Mouse (Mus musculus): ENCODE results near the gene Mast4. TPM values are rescaled to one million over a fixed set of nuclear protein-coding genes. Genes with fewer than 3 reads are reported as not detected.

Mast4 gene
- polyA plus RNA-seq, 1 experiment from 2014 or later: 14.6 TPM

DNA sequence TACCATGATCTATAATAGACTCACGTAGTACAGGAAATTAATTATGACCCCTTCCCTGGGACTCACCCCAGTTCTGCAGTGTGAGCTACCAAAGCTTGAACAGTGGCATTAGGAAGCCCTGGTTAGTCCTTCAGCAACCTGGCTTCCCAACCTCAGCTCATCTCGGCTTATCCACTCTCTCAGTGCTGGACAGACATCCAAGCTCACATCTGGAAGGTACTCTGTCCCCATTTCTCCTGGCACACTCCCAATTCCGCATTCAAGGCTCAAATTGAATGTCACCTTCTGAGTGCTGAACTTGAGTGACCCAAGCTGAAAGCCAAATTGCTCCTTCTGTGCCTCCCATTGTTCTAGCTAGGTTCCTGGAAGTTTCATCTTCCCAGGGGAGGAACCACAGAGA lies 76.2 kb downstream of the Mast4 start:
- 78% methylated on average over 3 of the region's 3 CpGs for WGBS

DNA sequence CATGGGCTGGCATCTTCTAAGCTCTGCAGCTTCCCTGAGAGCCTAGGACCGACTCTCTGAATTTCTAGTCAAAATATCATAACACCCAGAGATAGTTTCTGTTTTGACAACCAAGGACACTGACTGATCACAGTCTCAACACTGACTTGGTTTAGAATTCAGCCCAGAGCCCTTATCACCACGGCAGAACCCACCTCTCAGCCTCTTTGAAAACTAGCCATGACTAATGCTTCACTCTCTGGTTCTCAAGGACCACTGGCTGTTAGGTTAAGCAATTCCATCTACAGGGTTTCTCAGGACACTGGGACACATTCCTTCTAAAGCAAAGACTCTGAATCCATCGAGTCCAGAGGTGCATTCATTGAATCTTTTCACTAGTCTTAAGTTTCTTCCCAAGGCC lies 79.4 kb downstream of the Mast4 start:
- ATAC-seq (replicated peaks): no peak
- 89% methylated on average over 3 of the region's 3 CpGs for WGBS
- no peaks in the 10 kb centered on the region for H3K36me3 ChIP-seq
- no peaks in the 10 kb centered on the region for H3K4me1 ChIP-seq
- H3K4me2 ChIP-seq (replicated peaks): no peak overlapping the region
- no peak overlapping the region for H3K9ac ChIP-seq (replicated peaks)
- no peaks in the 10 kb centered on the region for H3K9me3 ChIP-seq
- H3K4me3 ChIP-seq: no peak overlapping the region
- H3K27me3 ChIP-seq: no peaks in the 10 kb centered on the region
- no peak overlapping the region for H3K27ac ChIP-seq (replicated peaks)

More for the DNA sequence above, 76.2 kb downstream of the Mast4 start:
- H3K4me1 ChIP-seq: no peaks in the 10 kb centered on the region
- no peaks in the 10 kb centered on the region for H3K36me3 ChIP-seq
- H3K4me2 ChIP-seq (replicated peaks): no peak overlapping the region
- H3K27me3 ChIP-seq: no peaks in the 10 kb centered on the region
- H3K9me3 ChIP-seq: no peaks in the 10 kb centered on the region
- no peak overlapping the region for H3K9ac ChIP-seq (replicated peaks)
- H3K27ac ChIP-seq (replicated peaks): no peak overlapping the region
- no peak for ATAC-seq (replicated peaks)
- H3K4me3 ChIP-seq: no peak overlapping the region

DNA sequence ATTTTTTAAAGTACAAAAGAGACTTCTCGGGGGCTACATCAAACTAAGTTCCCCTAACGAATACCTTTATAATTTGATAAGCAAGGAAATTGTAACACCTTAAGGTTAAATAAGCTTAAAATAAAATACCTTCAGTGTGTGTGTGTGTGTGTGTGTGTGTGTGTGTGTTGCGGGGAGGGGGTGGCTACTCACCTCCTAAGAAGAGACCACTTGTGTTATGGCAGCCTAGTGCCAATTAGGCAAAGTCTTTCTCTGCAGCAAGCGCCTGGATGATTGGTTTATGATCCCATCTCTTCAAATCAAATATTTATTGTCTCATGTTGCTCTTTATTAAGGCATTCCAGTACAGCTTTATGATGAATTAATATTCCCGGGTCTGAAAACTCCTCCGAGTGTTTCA lies 81.2 kb downstream of the Mast4 start:
- no peak overlapping the region for H3K4me2 ChIP-seq (replicated peaks)
- no peaks in the 10 kb centered on the region for H3K36me3 ChIP-seq
- 87% methylated on average over 6 of the region's 6 CpGs for WGBS
- no peak overlapping the region for H3K27ac ChIP-seq (replicated peaks)
- no peaks in the 10 kb centered on the region for H3K9me3 ChIP-seq
- H3K4me1 ChIP-seq: peaks cover 8% of the 10 kb centered on the region
- H3K27me3 ChIP-seq: no peaks in the 10 kb centered on the region
- no peak for ATAC-seq (replicated peaks)
- no peak overlapping the region for H3K4me3 ChIP-seq
- no peak overlapping the region for H3K9ac ChIP-seq (replicated peaks)

DNA sequence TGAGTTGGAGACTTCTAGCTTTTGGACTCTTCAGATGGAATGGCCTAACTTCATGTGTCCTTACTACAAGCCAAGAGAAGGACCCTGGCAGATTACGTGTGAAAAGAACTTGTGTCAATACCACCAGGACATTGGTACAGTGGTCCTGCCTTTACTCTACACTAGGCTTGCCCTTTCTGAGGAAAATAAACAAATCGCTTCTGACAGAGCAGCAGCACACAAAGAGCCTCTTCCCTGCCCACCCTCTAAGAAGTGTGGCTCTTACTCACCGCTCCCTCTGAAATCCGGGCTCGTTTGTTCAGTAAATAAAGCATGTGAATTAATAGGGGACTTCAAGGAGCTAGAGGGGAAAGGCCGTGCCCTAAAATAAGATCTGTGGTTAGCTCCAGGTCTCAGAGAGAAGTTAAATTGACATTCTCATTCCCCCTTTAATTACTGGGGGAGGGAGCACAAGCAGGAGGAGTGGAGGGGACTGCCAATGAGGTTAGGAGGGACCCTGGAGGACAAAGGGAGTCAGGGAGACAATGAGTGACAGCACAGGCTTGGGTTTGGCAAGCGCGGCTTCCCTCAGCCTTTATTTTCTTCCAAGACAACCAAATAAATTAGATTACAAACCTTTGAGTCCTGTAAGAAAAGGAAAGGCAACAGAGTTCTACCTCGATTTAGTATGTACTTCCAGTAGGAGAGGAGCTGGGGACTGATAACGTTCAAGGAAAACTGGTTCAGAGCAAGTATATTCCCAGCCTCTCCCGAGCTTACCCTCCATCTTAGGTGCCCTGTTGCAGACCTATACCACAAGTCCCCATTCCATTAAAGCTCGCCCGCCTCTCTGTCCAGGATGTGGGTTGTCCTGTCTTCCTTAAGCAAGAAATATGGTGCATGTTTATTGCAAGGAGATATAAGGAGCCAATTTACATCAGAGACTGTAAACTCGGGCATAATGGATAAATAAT lies 85.9 kb downstream of the Mast4 start:
- 13% methylated on average over 14 of the region's 14 CpGs for WGBS
- no peaks in the 10 kb centered on the region for H3K27me3 ChIP-seq
- H3K4me1 ChIP-seq: peaks cover 10% of the 10 kb centered on the region
- H3K9ac ChIP-seq (replicated peaks): no peak overlapping the region
- no peaks in the 10 kb centered on the region for H3K36me3 ChIP-seq
- peak; percentile 89 for ATAC-seq (replicated peaks)
- no peak overlapping the region for H3K4me3 ChIP-seq
- no peak overlapping the region for H3K27ac ChIP-seq (replicated peaks)
- H3K9me3 ChIP-seq: no peaks in the 10 kb centered on the region
- no peak overlapping the region for H3K4me2 ChIP-seq (replicated peaks)

DNA sequence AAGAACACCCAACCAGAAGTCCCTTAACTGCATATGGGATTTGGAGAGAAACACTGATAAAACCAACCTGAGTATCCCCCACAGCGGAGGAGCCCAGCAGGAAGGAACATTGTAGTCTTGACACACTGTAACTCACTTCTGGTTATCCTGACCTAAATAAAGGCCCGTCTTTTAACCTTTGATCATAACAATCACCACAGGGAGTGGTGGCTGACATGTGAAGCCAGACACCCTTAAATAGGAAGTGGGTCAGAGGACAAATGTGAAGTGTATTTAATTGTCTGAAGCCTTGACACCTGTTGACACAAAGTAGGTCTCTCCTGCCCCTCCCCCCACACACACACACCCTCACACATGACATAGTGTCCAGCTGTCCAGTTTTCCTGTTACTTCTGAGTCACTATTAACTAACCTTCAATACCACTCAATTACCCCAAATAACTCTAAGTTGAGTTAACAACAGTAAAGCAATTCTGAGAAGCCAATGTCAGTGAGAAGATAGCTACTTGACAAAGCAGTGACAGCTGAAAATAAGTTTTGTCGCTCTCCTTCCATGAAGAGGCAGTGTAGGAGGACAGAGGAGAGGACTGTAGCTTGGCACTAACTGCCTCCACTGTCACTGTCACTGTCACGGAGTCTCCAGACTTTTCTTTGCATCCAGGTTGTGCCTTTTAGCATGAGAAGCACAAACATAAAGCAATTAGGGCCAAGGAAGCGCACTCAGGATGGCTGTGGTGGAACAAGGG lies 87.2 kb downstream of the Mast4 start:
- peaks cover 10% of the 10 kb centered on the region for H3K4me1 ChIP-seq
- H3K27ac ChIP-seq (replicated peaks): no peak overlapping the region
- no peaks in the 10 kb centered on the region for H3K27me3 ChIP-seq
- no peak overlapping the region for H3K9ac ChIP-seq (replicated peaks)
- ATAC-seq (replicated peaks): no peak
- H3K4me3 ChIP-seq: no peak overlapping the region
- H3K36me3 ChIP-seq: no peaks in the 10 kb centered on the region
- H3K4me2 ChIP-seq (replicated peaks): no peak overlapping the region
- no peaks in the 10 kb centered on the region for H3K9me3 ChIP-seq
- WGBS: 83% methylated on average over 5 of the region's 5 CpGs

DNA sequence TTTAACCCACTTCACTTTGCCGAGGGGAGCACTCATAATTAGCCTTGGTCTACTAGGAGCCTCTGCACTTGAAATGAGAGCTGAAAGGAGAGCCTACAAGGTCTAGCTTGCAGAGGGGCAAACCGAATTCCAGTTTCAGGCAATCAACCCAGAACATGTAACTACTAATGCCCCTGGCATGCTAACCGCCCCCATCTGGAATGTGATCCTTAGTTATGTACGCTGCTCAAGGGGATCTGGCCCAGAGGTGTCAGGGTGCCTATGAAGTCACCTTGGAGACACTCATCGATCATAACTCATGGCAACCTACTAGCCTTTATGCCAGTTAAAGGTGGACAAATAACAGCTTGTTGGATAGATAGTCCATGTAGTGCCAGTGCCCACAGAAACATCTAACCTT lies 88.9 kb downstream of the Mast4 start:
- H3K4me1 ChIP-seq: peaks cover 10% of the 10 kb centered on the region
- no peaks in the 10 kb centered on the region for H3K27me3 ChIP-seq
- 96% methylated on average over 5 of the region's 5 CpGs for WGBS
- H3K27ac ChIP-seq (replicated peaks): no peak overlapping the region
- no peak overlapping the region for H3K9ac ChIP-seq (replicated peaks)
- H3K36me3 ChIP-seq: no peaks in the 10 kb centered on the region
- H3K4me2 ChIP-seq (replicated peaks): no peak overlapping the region
- no peak overlapping the region for H3K4me3 ChIP-seq
- H3K9me3 ChIP-seq: no peaks in the 10 kb centered on the region
- ATAC-seq (replicated peaks): no peak

DNA sequence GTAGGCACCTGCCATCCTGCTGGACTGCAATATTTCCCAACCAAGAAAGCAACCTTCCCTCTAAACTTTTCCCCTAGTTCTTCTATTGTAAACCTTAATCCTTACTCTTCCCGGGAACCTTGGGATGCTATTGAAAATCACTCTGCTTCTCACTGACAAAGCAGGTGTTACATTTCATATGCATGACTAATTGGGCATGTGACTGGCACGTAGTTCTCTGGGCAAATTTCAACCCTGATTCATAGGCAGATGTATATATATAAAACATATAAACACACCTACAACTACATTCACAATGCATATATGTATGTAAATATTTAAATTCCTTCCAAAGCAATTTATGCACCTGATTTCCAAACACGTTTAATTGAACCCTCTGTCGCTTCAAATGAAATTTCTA lies 90.2 kb downstream of the Mast4 start:
- Histone ChIP-seq H3K36me3 (no peaks in the 10 kb centered on the region), H3K4me3 (no peak overlapping the region), H3K27ac (replicated peaks) (no peak overlapping the region), H3K4me1 (peaks cover 10% of the 10 kb centered on the region), H3K4me2 (replicated peaks) (no peak overlapping the region), H3K9me3 (no peaks in the 10 kb centered on the region), H3K9ac (replicated peaks) (no peak overlapping the region), H3K27me3 (no peaks in the 10 kb centered on the region)
- no peak for ATAC-seq (replicated peaks)
- 26% methylated on average over 4 of the region's 4 CpGs for WGBS

DNA sequence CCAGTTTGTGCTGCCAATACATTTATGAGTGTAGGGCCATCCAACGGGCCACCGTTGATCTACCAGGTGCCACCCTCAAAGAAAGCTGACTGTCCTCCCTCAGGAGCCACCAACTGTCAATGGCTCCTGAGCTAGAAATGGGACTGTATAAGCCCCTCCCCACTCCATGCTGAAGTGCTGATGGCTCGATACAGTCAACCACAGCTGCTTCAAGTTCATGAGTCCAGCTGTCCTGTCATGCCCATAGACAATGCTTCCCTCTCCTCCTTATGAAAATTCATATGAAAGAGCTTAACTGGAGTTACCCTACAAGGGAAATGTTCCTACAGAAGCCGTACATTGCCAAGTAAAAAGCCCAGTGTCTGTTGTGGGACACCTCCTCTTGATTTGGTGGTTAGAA lies 93.2 kb downstream of the Mast4 start:
- H3K4me3 ChIP-seq: no peak overlapping the region
- 92% methylated on average over 4 of the region's 4 CpGs for WGBS

DNA sequence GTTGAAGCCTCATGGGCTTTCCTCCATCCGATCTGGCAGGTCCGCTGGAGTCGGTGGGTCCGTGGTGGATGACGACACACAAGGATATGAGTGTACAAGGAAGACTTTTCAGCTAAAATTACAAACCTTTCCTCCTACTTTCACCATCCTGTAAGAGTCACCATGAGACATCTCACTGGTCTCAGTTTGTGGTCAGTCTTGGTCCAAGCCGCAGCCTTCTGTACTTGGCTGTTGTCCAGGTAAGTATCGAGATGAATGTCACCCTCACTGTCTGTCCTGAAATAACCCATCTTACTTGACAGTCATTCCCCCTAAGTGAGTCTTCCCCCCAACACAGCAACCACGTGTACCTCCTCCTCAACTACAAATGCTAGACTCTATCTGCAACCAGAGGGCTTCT lies 94.6 kb downstream of the Mast4 start:
- Histone ChIP-seq H3K4me2 (replicated peaks) (no peak overlapping the region), H3K36me3 (no peaks in the 10 kb centered on the region), H3K9me3 (no peaks in the 10 kb centered on the region), H3K27ac (replicated peaks) (no peak overlapping the region), H3K4me1 (no peaks in the 10 kb centered on the region), H3K4me3 (no peak overlapping the region), H3K9ac (replicated peaks) (no peak overlapping the region), H3K27me3 (no peaks in the 10 kb centered on the region)
- 93% methylated on average over 8 of the region's 8 CpGs for WGBS
- ATAC-seq (replicated peaks): no peak

More for the DNA sequence above, 93.2 kb downstream of the Mast4 start:
- H3K9ac ChIP-seq (replicated peaks): no peak overlapping the region
- no peaks in the 10 kb centered on the region for H3K27me3 ChIP-seq
- H3K36me3 ChIP-seq: no peaks in the 10 kb centered on the region
- no peak overlapping the region for H3K27ac ChIP-seq (replicated peaks)
- ATAC-seq (replicated peaks): no peak
- H3K4me1 ChIP-seq: no peaks in the 10 kb centered on the region
- H3K4me2 ChIP-seq (replicated peaks): no peak overlapping the region
- H3K9me3 ChIP-seq: no peaks in the 10 kb centered on the region

DNA sequence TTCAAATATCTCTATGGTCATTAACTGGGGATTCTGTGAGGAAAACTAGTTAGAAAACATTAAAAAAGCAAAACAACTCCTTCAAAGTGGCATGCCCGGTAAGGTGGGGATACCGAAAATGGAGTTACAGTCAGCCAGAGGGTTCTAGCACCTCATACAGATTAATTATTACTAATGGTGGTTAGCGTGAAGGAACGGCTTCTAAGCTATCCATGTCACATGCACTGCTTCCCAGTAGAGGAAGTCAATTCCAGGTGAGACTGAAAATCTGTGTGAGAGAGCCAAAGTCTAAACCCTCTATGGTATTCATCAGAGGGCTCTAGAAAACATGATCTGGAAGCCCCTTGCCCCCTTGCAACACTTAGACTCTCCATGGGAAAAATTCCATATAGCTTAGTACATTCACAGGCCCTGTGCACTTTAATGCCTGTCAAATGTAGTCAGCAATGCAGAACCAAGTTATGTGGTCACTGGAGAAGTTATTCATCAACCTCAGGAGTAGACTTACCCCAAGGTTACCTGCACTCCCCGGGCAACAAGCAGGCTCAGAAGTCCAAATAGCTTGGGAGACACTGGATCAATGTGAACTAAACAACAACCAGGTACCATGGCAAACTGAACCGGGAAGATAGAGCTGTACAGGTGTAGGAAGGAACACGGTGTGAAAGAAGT lies 96.1 kb downstream of the Mast4 start:
- Histone ChIP-seq H3K4me2 (replicated peaks) (no peak overlapping the region), H3K4me1 (no peaks in the 10 kb centered on the region), H3K36me3 (no peaks in the 10 kb centered on the region), H3K27ac (replicated peaks) (no peak overlapping the region), H3K27me3 (no peaks in the 10 kb centered on the region), H3K9me3 (no peaks in the 10 kb centered on the region), H3K4me3 (no peak overlapping the region), H3K9ac (replicated peaks) (no peak overlapping the region)
- no peak for ATAC-seq (replicated peaks)
- 96% methylated on average over 7 of the region's 7 CpGs for WGBS

DNA sequence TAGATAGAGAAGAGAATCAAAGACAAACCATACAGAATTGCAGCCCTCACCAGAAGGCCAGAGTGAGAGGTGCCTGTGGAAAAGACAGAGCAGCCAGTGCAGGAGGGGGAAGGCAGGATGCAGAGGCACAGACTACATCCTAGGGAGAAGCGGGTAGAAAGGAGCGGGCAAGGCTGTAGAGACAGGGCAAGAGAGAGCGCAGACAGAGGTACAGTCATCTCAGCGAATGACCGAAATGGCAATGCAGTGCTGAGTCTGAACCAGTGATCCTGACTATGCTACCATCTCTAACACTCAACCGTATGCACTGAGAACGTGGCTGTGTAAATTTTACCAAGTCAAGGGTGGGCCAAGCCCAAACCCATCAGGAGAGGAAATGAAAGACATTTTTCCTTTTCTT lies 102.1 kb downstream of the Mast4 start:
- no peaks in the 10 kb centered on the region for H3K4me1 ChIP-seq
- H3K9me3 ChIP-seq: no peaks in the 10 kb centered on the region
- no peak overlapping the region for H3K4me2 ChIP-seq (replicated peaks)
- 94% methylated on average over 7 of the region's 7 CpGs for WGBS
- no peak overlapping the region for H3K27ac ChIP-seq (replicated peaks)
- no peaks in the 10 kb centered on the region for H3K36me3 ChIP-seq
- H3K9ac ChIP-seq (replicated peaks): no peak overlapping the region
- no peak overlapping the region for H3K4me3 ChIP-seq
- H3K27me3 ChIP-seq: no peaks in the 10 kb centered on the region
- ATAC-seq (replicated peaks): no peak

DNA sequence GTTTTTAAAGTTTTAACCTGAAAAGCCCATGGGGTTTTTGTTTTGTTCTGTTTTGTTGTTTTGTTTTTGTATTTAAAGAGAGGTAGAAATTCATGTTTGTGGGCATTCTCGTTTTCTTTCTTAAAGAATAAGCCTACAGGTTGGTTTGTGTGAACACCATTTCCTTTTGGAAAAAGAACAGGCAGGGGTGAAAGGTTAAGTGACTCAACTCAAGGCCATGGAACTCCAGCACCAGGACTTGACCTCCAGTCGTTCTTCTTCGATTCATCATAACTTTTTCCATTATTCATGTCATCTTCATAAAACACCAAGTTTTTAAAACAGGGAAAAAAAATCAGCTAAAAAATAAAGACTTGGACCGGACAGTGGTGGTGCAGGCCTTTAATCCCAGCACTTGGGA lies 105.2 kb downstream of the Mast4 start:
- no peak for ATAC-seq (replicated peaks)
- H3K9me3 ChIP-seq: no peaks in the 10 kb centered on the region
- H3K36me3 ChIP-seq: no peaks in the 10 kb centered on the region
- H3K4me1 ChIP-seq: peaks cover 5% of the 10 kb centered on the region; the same call in 1 of the 2 replicates
- WGBS: 86% methylated on average over 4 of the region's 4 CpGs
- no peak overlapping the region for H3K9ac ChIP-seq (replicated peaks)
- no peak overlapping the region for H3K27ac ChIP-seq (replicated peaks)
- H3K27me3 ChIP-seq: no peaks in the 10 kb centered on the region
- no peak overlapping the region for H3K4me3 ChIP-seq
- no peak overlapping the region for H3K4me2 ChIP-seq (replicated peaks)
